Mouse (Mus musculus) erythroblast, embryonic 14.5 days (primary cell): ENCODE measurements around the gene Rpl37. TPM values are rescaled to one million over a fixed set of nuclear protein-coding genes. Genes with fewer than 3 reads are reported as not detected.
A peak's percentile ranks its signal among the peaks of the same experiment; 100 is the strongest.

Source experiments
- H3K27me3 ChIP-seq: 2 replicates; pipeline ENCODE4 v1.6.1; 2012; ENCODE audit warnings: inconsistent platforms; ENCODE audit not compliant: control insufficient read depth
- H3K36me3 ChIP-seq: 2 replicates; pipeline ENCODE4 v1.6.1; 2012; ENCODE audit warnings: mild to moderate bottlenecking, inconsistent platforms; ENCODE audit not compliant: control insufficient read depth
- H3K4me1 ChIP-seq: 2 replicates; pipeline ENCODE4 v1.6.1; 2012; ENCODE audit warnings: inconsistent platforms; ENCODE audit not compliant: control insufficient read depth
- H3K4me3 ChIP-seq: replicated peaks from 2 replicates; pipeline ENCODE3; 2012; ENCODE audit warnings: moderate library complexity, mild to moderate bottlenecking, inconsistent platforms
- H3K9me3 ChIP-seq: 2 replicates; pipeline ENCODE4 v1.6.1; 2012; ENCODE audit warnings: low read length, inconsistent platforms, mixed read lengths; ENCODE audit not compliant: control insufficient read depth
- GATA1 ChIP-seq: IDR thresholded peaks from 2 replicates; pipeline ENCODE4 v1.6.1; 2012; ENCODE audit warnings: low read length, inconsistent platforms, mixed read lengths
- TAL1 ChIP-seq: IDR thresholded peaks from 3 replicates; pipeline ENCODE4 v1.6.1; 2012; ENCODE audit warnings: low read length, inconsistent platforms, mixed read lengths
- polyA plus RNA-seq: library from polyadenylated mRNA; stranded (reverse); fragments of >175 nt; gene quantifications from 2 replicates; pipeline ENCODE4 v1.2.3, GENCODE M21; 2012

Rpl37 gene
- 12.6 and 13.1 TPM in 2 replicates for polyA plus RNA-seq

DNA sequence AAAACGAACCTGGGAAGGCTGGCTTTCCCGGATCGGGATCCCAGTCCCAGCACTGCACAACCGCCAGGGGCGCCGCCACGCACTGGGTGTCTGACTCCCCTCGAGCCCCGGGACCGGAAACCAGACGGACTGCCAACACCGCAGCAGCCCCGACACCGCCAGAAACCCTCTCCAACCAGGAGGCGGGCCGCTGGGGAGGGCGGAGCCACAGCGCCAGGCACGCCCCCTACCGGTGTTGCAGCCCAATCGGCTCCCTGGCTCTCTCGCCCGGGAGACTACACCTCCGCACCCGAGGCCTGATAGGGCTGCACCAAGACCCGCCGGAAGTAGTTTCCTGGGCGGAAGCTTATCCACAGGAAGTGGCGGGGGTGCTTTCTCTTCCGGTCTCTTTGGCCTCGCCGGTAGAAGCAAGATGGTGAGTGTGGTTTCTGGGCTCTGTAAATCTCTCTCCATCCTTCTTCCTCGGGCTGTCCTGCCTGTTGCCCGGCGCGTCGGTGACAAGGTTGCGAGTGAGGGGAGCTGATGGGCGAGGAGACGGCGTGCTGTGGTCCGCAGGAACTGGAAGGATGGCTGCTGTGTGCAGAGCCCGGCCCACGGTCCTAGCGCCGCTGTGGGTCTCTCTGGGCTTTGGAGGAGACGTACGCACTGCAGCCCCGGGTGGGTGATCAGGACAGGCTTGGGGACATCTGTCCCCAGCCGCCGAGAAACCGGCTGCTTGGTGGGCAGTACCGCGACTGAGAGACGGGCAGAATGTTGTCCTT lies at the start of gene Rpl37:
Rpl37 (plus strand) TSS at position 376 of the 761 bp plus-strand sequence.
- Histone ChIP-seq H3K4me1 (peaks cover 75% of the 10 kb centered on the region), H3K36me3 (peaks cover 47% of the 10 kb centered on the region)

GRCm38 (mm10) chr15:5068801-5069518 lies 47.5 kb upstream of the Rpl37 start:
- Histone ChIP-seq H3K36me3 (no peaks in the 10 kb centered on the region), H3K4me3 (no peak overlapping the region), H3K9me3 (no peaks in the 10 kb centered on the region), H3K27me3 (no peaks in the 10 kb centered on the region), H3K4me1 (no peaks in the 10 kb centered on the region)
- TF ChIP-seq GATA1 (no peak), TAL1 (no peak)

More for the DNA sequence above, at the start of gene Rpl37:
- H3K9me3 ChIP-seq, result no peaks in the 10 kb centered on the region
- H3K27me3 ChIP-seq, result no peaks in the 10 kb centered on the region
- peak within 1 kb of the TSS; percentile 79 for H3K4me3 ChIP-seq
- TF ChIP-seq GATA1, result no peak
- TF ChIP-seq TAL1, result no peak

DNA sequence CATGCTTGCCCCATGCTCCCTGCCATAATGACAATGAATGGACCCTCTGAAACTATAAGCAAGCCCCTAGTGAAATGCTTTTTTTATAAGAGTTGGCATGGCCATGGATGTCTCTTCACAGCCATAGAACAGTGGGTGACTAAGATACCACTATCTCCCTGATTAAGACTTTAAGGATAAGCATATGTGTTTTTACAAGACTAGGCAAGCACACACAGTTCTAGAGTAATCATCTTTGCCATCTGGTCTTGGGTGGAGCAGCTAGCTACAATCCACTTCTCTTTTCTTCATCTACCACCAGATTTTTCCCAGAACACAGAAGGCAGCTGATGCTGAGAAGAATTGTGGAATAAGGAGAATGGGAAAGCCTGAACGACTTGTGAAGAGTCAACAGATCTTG lies 35.2 kb upstream of the Rpl37 start:
- TF ChIP-seq GATA1, result no peak
- TF ChIP-seq TAL1, result no peak
- Histone ChIP-seq H3K4me3 (no peak overlapping the region), H3K4me1 (no peaks in the 10 kb centered on the region)

GRCm38 (mm10) chr15:5086162-5086561 lies 30.3 kb upstream of the Rpl37 start:
- Histone ChIP-seq H3K27me3 (no peaks in the 10 kb centered on the region), H3K36me3 (no peaks in the 10 kb centered on the region), H3K4me1 (no peaks in the 10 kb centered on the region), H3K4me3 (no peak overlapping the region), H3K9me3 (no peaks in the 10 kb centered on the region; the same call in 1 of the 2 replicates)
- TF ChIP-seq TAL1, result no peak
- no peak for TF ChIP-seq GATA1

More for the DNA sequence above, 35.2 kb upstream of the Rpl37 start:
- H3K27me3 ChIP-seq, result no peaks in the 10 kb centered on the region
- no peaks in the 10 kb centered on the region for H3K36me3 ChIP-seq
- H3K9me3 ChIP-seq, result no peaks in the 10 kb centered on the region; the same call in 1 of the 2 replicates

GRCm38 (mm10) chr15:5088850-5089608 lies 27.4 kb upstream of the Rpl37 start:
- TF ChIP-seq TAL1, result no peak
- TF ChIP-seq GATA1, result no peak
- Histone ChIP-seq H3K4me3 (no peak overlapping the region), H3K27me3 (no peaks in the 10 kb centered on the region), H3K36me3 (no peaks in the 10 kb centered on the region), H3K4me1 (no peaks in the 10 kb centered on the region), H3K9me3 (no peaks in the 10 kb centered on the region; the same call in 1 of the 2 replicates)

DNA sequence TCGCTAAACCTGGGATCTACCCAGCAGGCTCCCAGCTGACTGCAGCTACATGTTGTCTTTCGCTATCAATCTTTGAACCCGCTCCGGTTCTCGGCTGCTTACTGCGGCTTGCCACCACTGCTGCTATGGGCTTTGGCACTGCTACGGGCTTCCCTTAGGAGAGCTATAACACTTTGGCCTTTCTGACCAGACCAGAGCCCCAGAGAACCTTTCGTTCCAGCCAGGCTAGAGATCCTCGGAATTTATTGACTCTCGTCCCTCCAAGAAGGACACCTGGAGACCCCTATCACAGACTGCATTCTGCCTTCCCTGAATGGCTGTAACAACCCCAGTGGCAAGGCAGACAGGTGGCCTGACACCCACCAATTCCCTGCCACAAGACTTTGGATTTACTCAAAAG lies 26.3 kb upstream of the Rpl37 start:
- Histone ChIP-seq H3K4me3 (no peak overlapping the region), H3K36me3 (no peaks in the 10 kb centered on the region), H3K4me1 (no peaks in the 10 kb centered on the region), H3K9me3 (no peaks in the 10 kb centered on the region), H3K27me3 (no peaks in the 10 kb centered on the region)
- TF ChIP-seq GATA1 (no peak), TAL1 (no peak)

DNA sequence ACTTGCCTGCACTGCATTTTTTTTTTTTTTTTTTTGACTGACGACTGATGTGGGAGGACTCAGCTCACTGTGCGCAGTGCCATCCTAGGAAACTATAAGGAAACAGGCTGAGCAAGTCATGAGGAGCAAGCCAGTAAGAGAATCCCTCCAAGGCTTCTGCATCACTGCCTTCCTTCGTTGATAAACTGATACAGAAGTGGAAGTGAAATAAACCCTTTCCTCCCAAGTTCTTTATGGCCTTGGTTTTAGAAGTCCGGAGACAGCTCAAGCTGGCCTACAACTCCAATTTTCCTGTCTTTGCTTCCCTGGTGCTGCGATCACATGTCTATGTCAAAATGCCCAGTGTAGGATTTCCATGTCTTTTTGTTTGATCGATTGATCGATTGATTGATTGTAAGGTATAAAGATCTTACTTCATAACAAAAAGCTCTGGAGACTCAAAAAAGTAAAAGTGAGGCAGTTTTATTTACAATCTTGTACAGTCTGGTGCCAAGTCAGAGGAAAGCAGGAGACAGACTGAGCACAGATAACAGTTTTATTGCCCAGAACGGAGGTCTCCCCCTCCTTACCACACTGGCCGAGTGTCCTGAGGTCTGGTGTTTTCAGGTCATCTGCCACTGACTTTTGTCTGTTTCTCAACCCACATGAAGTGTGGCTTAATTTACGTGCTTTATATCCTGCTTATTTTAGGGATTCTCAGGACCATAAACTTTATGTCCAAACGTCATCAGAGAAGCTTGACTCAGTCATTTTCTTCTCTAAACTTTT lies 20.7 kb upstream of the Rpl37 start:
- Histone ChIP-seq H3K4me1 (peaks cover 10% of the 10 kb centered on the region), H3K4me3 (no peak overlapping the region), H3K36me3 (no peaks in the 10 kb centered on the region; the same call in 1 of the 2 replicates), H3K9me3 (no peaks in the 10 kb centered on the region), H3K27me3 (no peaks in the 10 kb centered on the region)
- TF ChIP-seq TAL1 (no peak), GATA1 (no peak)

GRCm38 (mm10) chr15:5097376-5097775 lies 19.1 kb upstream of the Rpl37 start:
- Histone ChIP-seq H3K4me1 (peaks cover 10% of the 10 kb centered on the region), H3K36me3 (no peaks in the 10 kb centered on the region; the same call in 1 of the 2 replicates), H3K4me3 (no peak overlapping the region), H3K27me3 (peaks cover 2% of the 10 kb centered on the region; the same call in 1 of the 2 replicates), H3K9me3 (no peaks in the 10 kb centered on the region)
- no peak for TF ChIP-seq GATA1
